Mouse (Mus musculus) neural tube, embryonic 11.5 days (tissue): ENCODE results near the gene Dnajc4. TPM values are rescaled to one million over a fixed set of nuclear protein-coding genes. Genes with fewer than 3 reads are reported as not detected.
A peak's percentile ranks its signal among the peaks of the same experiment; 100 is the strongest.

ENCODE experiments used
- ATAC-seq: fragments of 200-750 bp; cut with Nextera tagmentation; 2 replicates; pipeline ENCODE4 v1.8.0; 2017; ENCODE audit warnings: moderate number of reproducible peaks, mild to moderate bottlenecking, moderate TSS enrichment, moderate library complexity; ENCODE audit not compliant: insufficient read depth, low FRiP score, low TSS enrichment
- DNase-seq: peaks from one replicate; pipeline ENCODE4 v3.0.0-alpha.2; 2015; ENCODE audit warnings: low spot score
- H3K27ac ChIP-seq: fragments of 300-500 bp; sonication (generic); 2 replicates; pipeline ENCODE4 v1.5.1; 2014; ENCODE audit warnings: low read depth, mild to moderate bottlenecking, low read length
- H3K27me3 ChIP-seq: fragments of 300-500 bp; sonication (generic); 2 replicates; pipeline ENCODE4 v1.6.1; 2014; ENCODE audit warnings: mild to moderate bottlenecking, low read length, mixed read lengths; ENCODE audit not compliant: control insufficient read depth, insufficient read depth
- H3K36me3 ChIP-seq: fragments of 300-500 bp; sonication (generic); 2 replicates; pipeline ENCODE4 v1.6.1; 2014; ENCODE audit warnings: mild to moderate bottlenecking, low read length, moderate library complexity, mixed read lengths; ENCODE audit not compliant: control insufficient read depth, insufficient read depth
- H3K4me1 ChIP-seq: fragments of 300-500 bp; sonication (generic); 2 replicates; pipeline ENCODE4 v1.6.1; 2014; ENCODE audit warnings: low read length, mixed read lengths; ENCODE audit not compliant: control insufficient read depth, insufficient read depth
- H3K4me2 ChIP-seq: fragments of 300-500 bp; sonication (generic); 2 replicates; pipeline ENCODE4 v1.6.1; 2014; ENCODE audit warnings: low read depth, mild to moderate bottlenecking, moderate library complexity
- H3K4me3 ChIP-seq: fragments of 300-500 bp; sonication (generic); 2 replicates; pipeline ENCODE4 v1.5.1; 2014; ENCODE audit warnings: low read depth, low read length
- H3K9ac ChIP-seq: fragments of 300-500 bp; sonication (generic); 2 replicates; pipeline ENCODE4 v1.6.1; 2014; ENCODE audit warnings: mild to moderate bottlenecking, low read length
- H3K9me3 ChIP-seq: fragments of 300-500 bp; sonication (generic); 2 replicates; pipeline ENCODE4 v1.6.1; 2016; ENCODE audit warnings: low read length; ENCODE audit not compliant: control insufficient read depth
- WGBS: fragments of 180-500 bp; shearing (Covaris S2); extraction: QIAGEN DNeasy Blood & Tissue Kit; methylation state at CpG from one replicate; pipeline ENCODE4 v1.1.7; 2014; 5-methylcytosine and 5-hydroxymethylcytosine counted together
- polyA plus RNA-seq: library from polyadenylated mRNA; unstranded; fragments of >200 nt; fragmentation: Nextera tagmentation; extraction: Ambion mirVana; gene quantifications from 2 replicates; pipeline ENCODE4 v1.2.1, GENCODE M21; 2014

The Dnajc4 gene
- polyA plus RNA-seq, 1 experiment from 2014 or later = 17.3 TPM

DNA sequence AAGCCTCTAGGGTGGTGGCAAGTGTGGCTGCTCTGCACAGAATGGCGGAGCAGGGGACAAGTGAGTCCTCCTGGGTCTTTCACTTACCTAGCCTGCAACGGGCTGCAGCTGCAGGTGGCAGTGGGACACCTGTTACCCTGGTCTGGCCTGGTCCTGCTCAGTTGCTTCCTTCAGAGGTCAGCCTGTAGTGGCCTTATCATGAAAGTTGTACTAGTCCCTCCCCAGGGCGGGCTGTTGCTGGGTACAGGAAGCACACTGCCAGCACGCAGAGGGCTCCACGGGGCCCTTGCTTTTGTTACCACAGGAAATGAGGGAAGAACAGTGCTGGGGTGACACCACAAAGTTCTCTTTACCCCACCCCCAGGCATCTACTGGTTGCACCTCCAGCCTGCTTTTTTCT lies 26.8 kb upstream of the Dnajc4 start, which contains the start of gene Fermt3:
Gene Fermt3, minus strand, starts transcription at position 279 of the 400 bp plus-strand sequence.
- H3K27me3 ChIP-seq = no peaks in the 10 kb centered on the region
- H3K9ac ChIP-seq = no peak within 1 kb of the TSS
- H3K36me3 ChIP-seq = peaks cover 33% of the 10 kb centered on the region
- ATAC-seq (no peak), DNase-seq (no peak)
- no peak within 1 kb of the TSS for H3K27ac ChIP-seq
- H3K4me1 ChIP-seq = no peaks in the 10 kb centered on the region
- 0 out of 2 replicates have a peak within 1 kb of the TSS, but pooled peaks have one; percentile 2 for H3K4me2 ChIP-seq
- no peaks in the 10 kb centered on the region for H3K9me3 ChIP-seq
- no peak within 1 kb of the TSS for H3K4me3 ChIP-seq
- 91% methylated on average over 5 of the region's 5 CpGs for WGBS

DNA sequence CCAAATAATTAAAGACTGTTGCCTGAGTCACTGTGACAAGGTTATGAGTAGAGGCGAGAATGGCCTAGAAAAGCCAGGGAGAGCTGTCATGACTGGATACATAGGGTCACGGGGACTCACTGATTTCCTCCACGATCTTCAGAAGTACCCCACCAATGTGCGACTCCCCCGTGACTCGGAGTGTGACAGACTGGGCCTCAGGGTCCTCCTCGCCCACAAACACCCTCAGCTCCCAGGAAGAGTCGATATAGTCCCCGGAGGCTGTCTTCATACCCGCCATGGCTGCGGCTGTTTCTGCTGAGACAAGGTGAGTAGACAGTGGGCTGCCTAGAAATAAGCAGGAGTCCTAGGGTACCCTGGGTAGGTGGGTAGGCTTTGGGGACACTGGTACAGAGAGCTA lies 26.2 kb upstream of the Dnajc4 start:
- Histone ChIP-seq H3K9me3 (no peaks in the 10 kb centered on the region), H3K9ac (no peak overlapping the region), H3K4me2 (0 out of 2 replicates have a peak overlapping the region, but pooled peaks have one; percentile 2), H3K4me3 (no peak overlapping the region), H3K27ac (no peak overlapping the region), H3K27me3 (no peaks in the 10 kb centered on the region), H3K4me1 (no peaks in the 10 kb centered on the region), H3K36me3 (peaks cover 33% of the 10 kb centered on the region)
- WGBS = 92% methylated on average over 11 of the region's 11 CpGs
- no peak for ATAC-seq
- no peak for DNase-seq

DNA sequence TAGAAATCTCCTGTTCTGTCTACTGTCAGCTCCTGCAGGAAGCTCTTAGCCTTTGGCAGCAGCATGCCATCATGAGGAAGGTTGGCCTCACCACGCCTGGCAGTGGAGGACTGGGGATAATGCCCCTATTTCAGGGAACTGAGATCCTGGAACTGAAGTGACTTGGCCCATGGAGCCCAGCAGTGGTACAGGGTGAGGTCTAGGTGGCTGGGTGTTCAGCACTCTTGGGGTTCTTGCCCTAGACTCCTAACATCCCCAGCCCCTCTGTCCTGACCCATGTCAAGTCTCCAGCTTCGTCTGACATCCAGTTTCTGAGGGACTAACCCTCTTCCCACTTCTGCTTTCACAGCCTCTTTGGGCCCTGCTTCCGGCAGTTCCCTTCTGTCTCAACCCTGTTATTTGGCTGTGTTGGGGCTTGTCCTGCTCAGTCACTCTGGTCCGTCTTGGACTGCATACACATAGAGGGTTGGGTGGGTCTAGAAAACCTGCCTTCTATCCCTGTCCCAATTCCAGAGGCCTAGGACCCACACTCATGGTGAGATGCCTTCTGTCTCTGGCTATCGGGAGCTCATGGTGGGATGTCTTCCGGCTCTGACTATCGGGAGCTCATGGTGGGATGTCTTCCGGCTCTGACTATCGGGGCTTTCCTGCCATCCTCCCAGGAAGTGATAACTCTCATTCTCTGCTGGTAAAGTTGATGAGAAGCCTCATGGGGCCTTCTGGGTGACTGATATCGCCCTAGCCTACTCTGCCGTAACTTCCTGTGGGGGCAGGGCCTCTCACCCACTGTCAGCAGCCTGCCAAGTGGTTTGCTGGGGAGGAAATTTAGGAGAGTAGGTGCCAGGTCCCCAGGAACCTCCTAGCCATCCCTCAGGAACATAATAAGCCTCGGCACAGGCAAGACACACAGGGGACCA lies 25.4 kb upstream of the Dnajc4 start:
- no peak overlapping the region for H3K27ac ChIP-seq
- no peaks in the 10 kb centered on the region for H3K4me1 ChIP-seq
- H3K9ac ChIP-seq = no peak overlapping the region
- H3K36me3 ChIP-seq = peaks cover 29% of the 10 kb centered on the region
- DNase-seq (no peak), ATAC-seq (no peak)
- no peaks in the 10 kb centered on the region for H3K9me3 ChIP-seq
- H3K4me2 ChIP-seq = no peak overlapping the region
- H3K4me3 ChIP-seq = no peak overlapping the region
- no peaks in the 10 kb centered on the region for H3K27me3 ChIP-seq
- 85% methylated on average over 12 of the region's 12 CpGs for WGBS

DNA sequence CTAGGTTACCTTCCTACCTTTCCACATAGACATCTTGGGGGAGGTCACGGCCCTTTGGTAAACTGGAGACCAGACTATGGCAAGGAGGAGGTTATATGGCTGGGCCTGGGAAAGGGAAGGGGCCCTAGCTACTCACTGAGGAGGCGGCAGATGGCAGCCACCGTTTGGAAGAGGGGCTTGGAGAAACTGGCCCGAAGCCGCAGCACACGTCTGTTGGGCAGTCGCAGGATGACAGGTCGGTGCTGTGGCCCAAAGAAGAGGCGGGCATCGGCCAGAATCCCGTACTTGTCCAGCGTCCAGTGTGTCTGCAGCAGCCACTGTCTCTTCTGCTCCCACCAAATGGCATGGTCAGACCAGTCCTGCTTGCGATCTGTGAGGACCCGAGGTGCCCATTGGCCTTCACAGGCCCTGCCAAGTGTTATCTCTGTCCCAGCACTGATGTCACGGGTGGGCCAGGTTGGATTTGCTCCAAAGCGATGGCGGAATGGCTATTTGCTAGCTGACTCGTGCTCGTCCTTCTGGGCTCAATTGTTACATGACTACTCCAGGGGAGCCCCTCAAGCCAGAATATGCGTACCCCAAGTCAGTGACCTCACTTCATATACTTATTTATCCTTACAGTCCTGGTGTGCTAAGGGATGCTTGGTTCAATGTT lies 22.2 kb upstream of the Dnajc4 start:
- Histone ChIP-seq H3K27ac (no peak overlapping the region), H3K4me3 (no peak overlapping the region), H3K36me3 (peaks cover 5% of the 10 kb centered on the region), H3K4me1 (no peaks in the 10 kb centered on the region), H3K9ac (no peak overlapping the region), H3K9me3 (no peaks in the 10 kb centered on the region), H3K27me3 (no peaks in the 10 kb centered on the region), H3K4me2 (no peak overlapping the region)
- DNase-seq = no peak
- ATAC-seq = no peak
- WGBS = 90% methylated on average over 20 of the region's 20 CpGs

DNA sequence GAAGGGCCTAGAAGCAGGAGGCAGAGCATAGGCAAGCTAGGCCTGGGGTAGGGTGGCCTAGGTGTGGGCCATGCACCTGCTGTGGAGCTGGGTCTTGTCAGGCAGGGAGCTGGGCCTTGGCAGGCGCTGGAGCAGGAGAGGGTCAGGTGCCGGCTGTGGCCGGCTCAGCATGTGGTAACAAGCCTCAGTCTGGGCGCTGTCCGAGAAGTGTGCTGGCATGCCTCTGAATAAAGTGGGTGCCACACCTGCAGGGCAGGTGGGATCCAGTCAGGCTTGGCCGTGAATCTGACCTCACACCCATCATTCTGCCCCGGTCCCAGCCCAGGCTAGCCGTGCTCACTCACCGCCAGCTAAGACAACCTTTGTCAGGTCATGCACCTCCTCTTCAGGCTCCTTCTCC lies 21.6 kb upstream of the Dnajc4 start:
- no peak for ATAC-seq
- Histone ChIP-seq H3K27me3 (no peaks in the 10 kb centered on the region), H3K4me2 (no peak overlapping the region), H3K36me3 (peaks cover 4% of the 10 kb centered on the region), H3K9me3 (no peaks in the 10 kb centered on the region), H3K9ac (no peak overlapping the region), H3K4me3 (no peak overlapping the region), H3K27ac (no peak overlapping the region), H3K4me1 (no peaks in the 10 kb centered on the region)
- DNase-seq = no peak
- 85% methylated on average over 9 of the region's 9 CpGs for whole genome bisulfite sequencing

DNA sequence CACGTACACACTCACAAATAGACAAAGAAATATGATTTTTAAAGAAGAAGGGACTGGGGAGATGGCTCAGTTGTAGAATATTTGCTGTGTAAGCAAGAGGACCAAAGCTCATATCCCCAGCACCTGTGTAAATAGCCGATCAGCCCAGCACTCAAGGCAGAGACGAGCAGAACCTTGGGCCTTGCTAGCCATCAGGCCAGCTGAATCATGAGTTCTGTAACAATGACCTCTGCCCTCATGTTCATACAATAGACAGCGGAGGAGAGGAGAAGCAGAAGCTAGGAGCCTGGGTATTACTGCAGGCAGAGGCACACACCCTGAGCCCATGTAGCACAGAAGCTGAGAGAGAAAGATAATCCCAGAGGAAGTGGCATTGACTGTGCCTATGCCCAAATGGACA lies 20.1 kb upstream of the Dnajc4 start:
- peaks cover 2% of the 10 kb centered on the region for H3K36me3 ChIP-seq
- H3K4me1 ChIP-seq = no peaks in the 10 kb centered on the region
- no peak for ATAC-seq
- H3K9ac ChIP-seq = no peak overlapping the region
- no peaks in the 10 kb centered on the region for H3K9me3 ChIP-seq
- 65% methylated on average over 4 of the region's 4 CpGs for WGBS
- no peak overlapping the region for H3K27ac ChIP-seq
- H3K4me2 ChIP-seq = no peak overlapping the region
- H3K27me3 ChIP-seq = no peaks in the 10 kb centered on the region
- no peak for DNase-seq
- H3K4me3 ChIP-seq = no peak overlapping the region

DNA sequence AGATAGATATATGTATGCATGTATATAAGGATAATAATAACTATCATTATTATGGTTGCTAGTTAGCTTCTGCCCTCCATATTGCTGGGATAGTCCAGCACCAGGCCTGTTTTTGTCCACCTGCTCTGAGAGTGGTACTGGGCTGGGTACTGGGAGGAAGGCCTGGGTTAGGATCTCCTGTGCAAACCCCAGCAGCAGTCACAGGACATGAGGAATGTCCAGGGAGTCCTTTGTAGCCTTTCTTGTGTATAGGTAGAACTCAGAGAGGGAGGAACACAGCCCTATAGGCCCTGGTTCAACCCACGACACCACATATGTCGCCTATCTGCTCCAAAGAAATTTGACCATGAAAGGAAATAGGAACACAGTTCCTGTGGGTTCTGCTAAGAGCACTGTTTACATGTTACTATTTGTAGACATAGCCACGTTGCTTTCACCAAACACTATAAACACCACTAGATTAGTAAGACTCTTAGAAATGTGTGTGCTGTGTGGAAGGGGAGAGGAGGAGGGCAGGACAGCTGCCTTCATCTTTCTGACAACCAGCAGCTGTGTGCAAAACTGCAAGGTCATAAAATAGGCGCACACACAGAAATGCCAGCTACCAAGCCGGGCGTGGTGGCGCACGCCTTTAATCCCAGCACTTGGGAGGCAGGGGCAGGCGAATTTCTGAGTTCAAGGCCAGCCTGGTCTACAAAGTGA lies 14.7 kb upstream of the Dnajc4 start:
- H3K4me2 ChIP-seq = no peak overlapping the region
- DNase-seq (no peak), ATAC-seq (no peak)
- no peaks in the 10 kb centered on the region for H3K9me3 ChIP-seq
- H3K36me3 ChIP-seq = no peaks in the 10 kb centered on the region
- no peak overlapping the region for H3K27ac ChIP-seq
- 86% methylated on average over 9 of the region's 9 CpGs for WGBS
- no peaks in the 10 kb centered on the region for H3K4me1 ChIP-seq
- no peak overlapping the region for H3K4me3 ChIP-seq
- no peaks in the 10 kb centered on the region for H3K27me3 ChIP-seq
- no peak overlapping the region for H3K9ac ChIP-seq

DNA sequence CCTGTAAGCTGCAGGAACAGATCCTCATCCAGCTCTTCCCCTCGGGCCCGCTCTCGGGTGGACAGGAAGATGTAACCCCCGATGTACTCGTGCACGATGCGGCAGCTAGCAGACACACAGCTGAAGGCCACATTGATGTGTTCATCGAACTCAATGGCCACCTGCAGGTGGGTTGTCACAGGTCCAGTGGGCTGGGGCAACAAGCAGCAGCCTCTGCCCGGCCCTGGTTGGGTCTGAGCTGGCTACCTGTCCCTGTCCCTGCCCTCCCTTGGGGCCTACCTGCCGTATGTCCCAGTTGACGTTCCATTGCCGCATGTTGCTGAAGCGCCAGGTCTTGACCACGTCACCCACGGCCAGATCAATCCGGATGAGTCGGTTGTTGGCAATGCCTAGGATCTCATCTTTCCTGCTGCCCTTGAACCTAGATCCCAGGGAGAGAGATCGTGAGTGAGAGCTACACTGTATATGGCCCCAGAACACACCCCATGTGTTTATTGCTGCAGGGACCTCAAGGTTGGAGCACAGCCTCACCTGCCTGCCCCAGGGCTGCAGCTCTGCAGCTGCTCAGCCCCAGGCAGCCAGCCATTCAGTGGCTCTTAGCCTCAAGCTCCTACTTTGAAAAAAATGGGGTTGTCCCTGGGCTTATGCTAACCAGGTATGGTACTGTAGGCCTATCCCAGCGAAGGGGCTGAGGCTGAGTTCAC lies 7.1 kb upstream of the Dnajc4 start:
- DNase-seq (no peak), ATAC-seq (no peak)
- Histone ChIP-seq H3K9ac (no peak overlapping the region), H3K4me2 (no peak overlapping the region), H3K27me3 (no peaks in the 10 kb centered on the region), H3K4me1 (peaks cover 16% of the 10 kb centered on the region), H3K4me3 (no peak overlapping the region), H3K9me3 (no peaks in the 10 kb centered on the region), H3K27ac (no peak overlapping the region), H3K36me3 (peaks cover 4% of the 10 kb centered on the region; the same call in 1 of the 2 replicates)
- 94% methylated on average over 19 of the region's 19 CpGs for WGBS
